ENCODE assay signal across 8 mouse cellular contexts in the genomic region with DNA sequence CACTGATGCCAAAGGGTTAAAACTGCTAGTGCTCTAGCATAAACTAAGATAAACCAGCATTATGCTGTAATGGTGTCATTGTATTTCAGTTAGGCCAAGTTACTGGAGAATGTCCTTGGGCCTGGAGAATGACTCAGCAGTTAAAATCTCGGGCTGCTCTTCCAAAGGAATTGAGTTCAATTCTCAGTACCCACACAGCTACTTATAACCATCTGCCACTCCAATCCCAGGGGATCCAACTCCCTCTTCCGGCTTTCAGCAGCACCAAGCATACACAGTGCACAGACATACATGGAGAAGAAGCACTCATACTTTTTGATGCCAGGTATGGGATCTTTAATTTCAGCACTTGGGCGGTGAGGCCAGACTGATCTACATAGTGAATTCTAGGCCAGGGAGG. TPM values are rescaled to one million over a fixed set of nuclear protein-coding genes. Genes with fewer than 3 reads are reported as not detected.
DNase-seq lines count a peak whose midpoint lies in the region; ATAC-seq lines count a peak whose summit lies in the region.

No protein-coding gene starts in this region.

- H3K4me1 ChIP-seq in heart, embryonic 15.5 days (replicated peaks) = peaks cover 34% of the 10 kb centered on the region

- H3K4me2 ChIP-seq in heart, embryonic 15.5 days = no peak overlapping the region

- H3K27ac ChIP-seq in heart, embryonic 15.5 days = peak overlapping the region; percentile 49

- H3K9me3 ChIP-seq in heart, embryonic 15.5 days (replicated peaks) = no peaks in the 10 kb centered on the region

- H3K36me3 ChIP-seq in heart, embryonic 15.5 days = no peaks in the 10 kb centered on the region

- DNase-seq in frontal cortex, postnatal 36 days (ENCODE audit: low spot score in 2 of 2) = no peak
- DNase-seq in 3T3-L1 (ENCODE audit: low read depth, low spot score) = peak; percentile 91
- peak; percentile 42 for DNase-seq in adrenal gland, postnatal 10 days
- no peak for DNase-seq in spleen, postnatal 10 days (ENCODE audit: low spot score in 2 of 2)
- no peak for DNase-seq in natural killer cell, adult 2 months (ENCODE audit: low spot score in 2 of 2)

- no peaks in the 10 kb centered on the region for H3K27me3 ChIP-seq in heart, embryonic 15.5 days

- 44% methylated on average over 3 of the region's 3 CpGs for WGBS in heart, embryonic 15.5 days

- no peak overlapping the region for H3K9ac ChIP-seq in heart, embryonic 15.5 days

- H3K4me3 ChIP-seq in heart, embryonic 15.5 days = no peak overlapping the region

- peak; percentile 61 for ATAC-seq in frontal cortex, adult (ENCODE audit: low TSS enrichment)
- no peak for ATAC-seq in heart, embryonic 15.5 days (replicated peaks; ENCODE audit: insufficient number of reproducible peaks, insufficient read depth, low FRiP score, low read depth)
- no peak for ATAC-seq in granulocyte monocyte progenitor cell, adult 5-6 weeks (replicated peaks; ENCODE audit: poor library complexity, severe bottlenecking)

RNA-seq across cellular contexts. Expression of a gene that starts 8.1 kb away (rescaled TPM):
- total RNA-seq in adrenal gland, postnatal 10 days (2021) = 10 to 100 TPM; 52.9 to 61.2 TPM
- 24.7 and 25.5 TPM in 2 replicates for polyA plus RNA-seq in heart, embryonic 15.5 days (2015; fragmentation: Nextera tagmentation; extraction: Ambion mirVana)
- 51.9 and 55.0 TPM in 2 replicates for total RNA-seq in granulocyte monocyte progenitor cell, adult 5-6 weeks (2014; fragmentation: Nextera tagmentation)
- 59.9 and 61.4 TPM in 2 replicates for total RNA-seq in granulocyte monocyte progenitor cell, adult 5-6 weeks (2017)

Comparison
In these comparisons a context has a peak if more than half of its experiments do, and no peak if none do; other contexts are left out.
1. DNase-seq: peak in 3T3-L1 (single experiment) and adrenal gland, postnatal 10 days (single experiment); none in frontal cortex, postnatal 36 days (0 of 2), spleen, postnatal 10 days (0 of 2) and natural killer cell, adult 2 months (0 of 2).